Mouse (Mus musculus) layer of hippocampus, adult 18-20 months (tissue): ENCODE results near the gene Slc22a8. TPM values are rescaled to one million over a fixed set of nuclear protein-coding genes. Genes with fewer than 3 reads are reported as not detected.

Experiments
- DNase-seq, 2 experiments: peaks; one replicate each; pipeline ENCODE4 v3.0.0; 2022; ENCODE audit warnings: low spot score in 2 of 2
- long read RNA-seq: library from polyadenylated mRNA; stranded (forward); transcript quantifications from one replicate; pipeline ENCODE4 v2.0.0, GENCODE M21; 2021
- total RNA-seq, 2 experiments: library from RNA; stranded (reverse); gene quantifications; 2 replicates each; pipeline ENCODE4 v1.2.3; 2021

Slc22a8 gene
- total RNA-seq, result 1 to 10 TPM; 6.3 to 6.9 TPM
- long read RNA-seq, transcript Slc22a8-201 (12 exons, 3,444 nt), result major isoform, 10 of 16 reads
- long read RNA-seq, partial matches to known transcripts, result 1 of 16 reads
- long read RNA-seq, other reads (novel, unspliced or antisense), result 4 of 16 reads

DNA sequence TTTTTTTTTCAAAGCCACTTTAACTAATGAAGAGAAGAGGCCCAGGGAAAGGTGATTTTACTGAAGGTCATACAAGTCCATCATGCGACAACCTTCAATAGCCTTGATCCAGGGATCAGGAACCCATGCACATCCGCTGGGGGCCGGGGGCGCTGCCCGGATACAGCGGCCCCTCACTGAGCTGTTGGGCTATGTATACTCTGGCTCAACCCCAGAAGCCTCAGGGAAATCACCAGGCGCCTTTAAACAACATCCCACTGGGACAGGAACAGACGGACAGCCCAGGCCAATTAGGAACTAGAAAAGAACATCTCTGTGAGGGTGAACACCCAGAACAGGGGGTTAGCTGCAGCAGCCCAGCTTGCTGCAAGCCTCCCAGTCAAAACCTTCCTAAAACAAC is at the start of gene Slc22a8:
Slc22a8 (plus strand) TSS at position 301 of the 400 bp plus-strand sequence.
- no peak for DNase-seq

DNA sequence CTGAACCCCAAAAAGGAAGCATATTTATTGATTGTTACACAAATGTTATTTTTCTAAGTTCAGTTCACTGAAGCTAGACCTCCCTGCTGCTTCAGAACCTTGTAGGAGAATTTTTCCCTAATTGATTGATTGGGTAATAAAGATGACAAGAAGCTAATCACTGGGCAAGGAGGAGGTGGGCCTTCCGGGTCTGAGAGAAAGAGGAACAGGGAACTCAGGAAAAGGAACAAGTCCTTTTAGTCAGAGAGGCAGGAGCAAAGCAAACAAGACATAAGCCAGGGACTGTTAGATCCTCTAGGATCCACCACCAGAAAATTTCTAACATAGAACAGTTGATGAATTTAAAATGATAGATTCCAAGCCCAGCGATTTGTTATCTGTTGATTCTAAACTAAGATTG is 32.2 kb upstream of the Slc22a8 start:
- no peak for DNase-seq

DNA sequence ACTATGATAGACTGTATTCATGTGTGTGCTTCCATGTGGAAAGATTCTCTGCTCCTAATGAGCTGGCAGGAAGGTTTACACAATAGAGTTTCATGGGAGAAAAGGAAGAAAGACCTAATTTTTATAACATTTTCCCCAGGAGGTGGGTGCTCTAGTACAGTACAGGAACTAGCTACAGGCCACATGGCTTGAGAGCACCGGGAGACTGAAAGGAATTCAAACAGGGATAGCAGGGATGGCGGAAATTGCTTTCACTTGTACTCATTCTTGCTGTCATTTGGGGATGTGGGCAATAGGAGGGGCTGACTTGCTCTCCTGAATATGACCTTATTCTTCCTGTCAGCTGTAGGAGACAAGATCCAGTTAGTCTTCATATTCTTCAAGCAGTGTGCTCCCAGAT is 27.0 kb upstream of the Slc22a8 start:
- no peak for DNase-seq

DNA sequence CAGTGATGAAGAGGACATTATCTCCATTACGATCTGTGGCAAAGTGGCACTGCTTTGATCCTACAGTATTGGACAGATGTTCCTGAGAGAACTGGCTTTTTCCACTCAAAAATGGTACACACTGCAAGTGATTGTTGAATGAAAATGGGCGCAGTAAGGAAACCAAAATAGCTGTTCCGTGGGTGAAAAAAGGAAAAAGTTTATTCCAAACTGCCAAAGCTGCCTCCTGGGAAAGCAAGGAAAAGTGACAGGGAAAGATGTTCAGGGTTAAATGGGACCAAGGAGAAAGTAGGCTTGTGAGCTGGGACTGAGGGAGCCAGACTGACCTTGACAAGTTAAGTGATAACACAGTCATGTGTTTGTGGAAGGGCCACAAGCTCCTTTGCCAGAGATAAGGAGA is 26.6 kb upstream of the Slc22a8 start:
- no peak for DNase-seq

DNA sequence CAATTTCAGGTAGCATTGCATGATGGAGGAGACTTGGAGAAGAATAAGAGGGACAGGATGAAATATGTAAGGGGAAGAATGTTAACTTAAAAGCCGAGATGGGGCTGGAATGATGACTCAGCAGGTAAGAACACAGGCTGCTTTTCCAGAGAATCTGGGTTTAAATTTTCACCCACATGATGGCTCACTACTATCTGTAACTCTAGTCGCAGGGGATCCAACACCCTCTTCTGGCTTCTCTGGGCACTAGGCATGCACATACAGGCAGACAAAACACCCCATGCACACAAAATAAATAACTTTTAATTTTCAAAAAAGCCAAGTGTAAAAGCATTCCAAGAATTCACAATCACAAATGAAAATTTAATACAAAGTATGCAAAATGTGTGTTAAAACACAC is 25.8 kb upstream of the Slc22a8 start:
- no peak for DNase-seq

DNA sequence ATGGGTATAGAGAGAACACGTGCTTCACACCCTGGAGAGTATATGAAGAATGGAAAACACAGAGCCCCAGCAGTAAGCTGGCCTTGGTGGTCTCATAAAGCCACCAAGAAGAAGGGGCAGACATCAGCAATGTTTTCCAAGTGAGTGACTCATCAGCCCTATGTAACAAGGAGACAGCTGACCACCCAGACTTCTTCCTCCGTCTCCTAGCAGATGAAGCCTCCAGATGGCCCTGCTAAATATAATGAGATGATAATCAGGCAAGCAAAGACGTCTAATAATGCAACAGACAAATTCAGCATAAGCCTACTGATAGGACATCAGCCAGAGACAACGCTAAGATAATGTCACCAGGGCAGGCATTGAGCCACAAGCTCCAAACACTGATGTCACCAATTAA is 25.1 kb upstream of the Slc22a8 start:
- peak; percentile 63 to 73 for DNase-seq

DNA sequence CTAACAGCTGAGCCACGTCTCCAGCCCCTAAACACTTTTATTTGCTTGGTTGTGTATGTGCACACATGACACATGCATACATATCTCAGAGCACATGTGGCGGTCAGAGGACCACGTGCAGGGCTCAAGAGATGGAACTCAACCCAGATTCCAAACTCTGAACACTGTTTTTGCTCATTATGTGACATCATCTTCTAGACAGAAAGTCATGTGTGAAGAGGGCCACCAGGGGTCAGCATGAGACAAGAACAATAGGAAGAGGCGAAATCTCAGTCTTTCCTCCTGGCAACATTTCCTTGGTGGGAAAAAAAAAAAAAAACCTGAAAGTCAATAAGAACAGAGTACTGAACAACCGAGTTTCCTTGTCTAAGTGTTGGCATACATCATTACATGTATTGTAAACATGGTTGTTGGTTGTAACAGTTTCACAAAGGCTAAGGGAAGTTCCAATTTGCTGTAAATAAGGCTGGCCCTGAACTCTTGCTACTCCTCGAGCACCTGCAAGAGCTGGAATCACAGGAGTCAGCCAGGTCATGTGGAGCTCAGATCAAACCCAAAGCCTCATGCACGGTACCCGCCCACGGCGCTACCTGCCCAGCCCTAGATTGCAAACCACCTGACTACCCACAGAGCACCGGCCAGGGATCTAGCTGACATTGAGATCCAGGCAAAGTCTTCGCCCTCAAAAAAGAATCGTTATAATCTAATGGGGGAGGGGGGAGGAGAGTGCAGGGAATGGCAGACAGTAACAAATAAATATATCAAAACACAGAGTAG is 23.8 kb upstream of the Slc22a8 start:
- DNase-seq, result peak in 1 of 2 experiments; percentile 71

DNA sequence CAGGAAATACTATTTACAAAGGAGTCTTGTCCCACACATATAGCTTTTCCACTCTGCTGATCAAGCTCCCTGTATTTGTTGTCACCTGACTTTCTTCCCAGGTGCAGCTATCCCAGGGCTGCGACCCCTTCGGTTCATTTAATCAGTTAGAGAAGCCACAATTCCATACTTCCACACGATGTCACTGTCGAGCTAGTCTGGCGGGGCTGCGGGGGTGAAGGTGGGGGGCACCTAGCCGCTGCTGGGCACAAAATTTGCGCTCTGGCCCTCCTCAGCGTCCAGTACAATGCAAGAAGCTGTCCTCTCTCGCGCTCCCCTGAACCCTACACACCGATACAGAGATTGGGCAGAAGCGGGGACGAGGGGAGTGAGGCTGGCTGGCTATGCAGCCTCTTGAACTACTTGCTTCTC is 21.6 kb upstream of the Slc22a8 start:
- DNase-seq, result peak; percentile 51 to 63

DNA sequence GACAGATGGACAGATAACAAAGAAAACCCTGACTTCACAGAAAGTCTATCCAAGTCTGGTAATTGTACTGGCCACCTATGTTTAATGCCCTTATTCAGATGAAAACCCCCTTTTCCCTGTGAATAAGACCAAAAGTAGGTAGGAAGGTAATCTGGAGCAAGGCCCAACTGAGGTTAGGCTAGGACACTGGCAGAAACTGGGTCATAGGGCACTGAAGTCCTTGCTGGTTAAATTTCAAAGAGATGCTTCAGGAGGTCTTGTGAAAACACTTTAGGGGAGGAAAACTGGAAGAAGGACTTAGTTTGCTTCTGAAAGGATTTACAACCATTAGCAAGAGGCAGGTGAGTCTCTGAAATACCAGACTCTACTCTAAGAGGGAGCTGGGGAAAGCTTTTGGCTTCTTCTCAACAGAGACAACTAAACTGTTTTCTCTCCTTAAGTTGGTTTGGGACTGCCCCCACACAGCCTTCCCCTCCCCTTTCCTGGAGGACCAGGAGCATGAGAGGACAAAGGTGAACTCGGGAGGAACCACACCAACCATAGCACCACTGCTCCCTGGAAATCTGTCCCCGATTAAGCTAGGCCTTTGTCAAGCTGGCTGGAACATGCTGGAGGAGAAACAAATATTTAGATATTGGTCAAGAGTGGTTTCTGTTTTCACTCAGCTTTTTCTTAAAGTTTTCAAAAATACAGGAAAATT is 20.6 kb upstream of the Slc22a8 start:
- no peak for DNase-seq

DNA sequence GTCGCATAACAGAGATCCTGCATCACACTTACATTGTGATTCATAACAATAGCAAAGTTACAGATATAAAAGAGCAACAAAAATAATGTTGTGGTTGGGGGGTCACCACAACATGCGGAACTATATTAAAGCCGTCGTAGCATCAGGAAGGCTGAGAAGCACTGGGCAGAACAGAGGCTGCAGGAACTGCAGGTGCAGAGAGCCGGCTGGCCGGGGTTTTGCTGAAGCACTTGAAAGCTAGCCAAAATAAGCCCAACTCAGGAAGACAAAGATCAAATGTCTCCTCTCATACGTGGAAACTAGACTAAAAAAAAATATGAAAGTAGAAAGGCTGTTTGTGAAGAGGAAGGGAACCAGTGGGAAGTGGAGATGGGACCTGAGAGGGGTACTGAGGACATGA is 19.3 kb upstream of the Slc22a8 start:
- no peak for DNase-seq

DNA sequence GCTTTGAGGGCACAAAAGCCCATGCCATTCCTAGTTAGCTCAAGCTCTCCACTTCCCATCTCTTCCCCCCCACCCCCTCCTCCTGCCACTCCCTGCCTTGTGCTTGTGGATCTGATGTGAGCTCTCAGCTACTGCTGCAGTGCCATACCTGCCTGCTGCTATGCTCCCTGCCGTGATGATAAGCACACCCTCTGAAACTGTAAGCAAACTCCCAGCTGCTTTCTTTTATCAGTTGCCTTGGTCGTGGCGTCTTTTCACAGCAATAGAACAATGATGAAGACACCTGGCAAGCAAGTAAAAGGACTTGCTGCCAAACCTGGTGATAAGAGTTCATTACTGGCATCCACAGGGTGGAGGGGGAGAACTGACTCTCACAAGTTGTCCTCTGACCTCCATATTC is 18.6 kb upstream of the Slc22a8 start:
- no peak for DNase-seq

DNA sequence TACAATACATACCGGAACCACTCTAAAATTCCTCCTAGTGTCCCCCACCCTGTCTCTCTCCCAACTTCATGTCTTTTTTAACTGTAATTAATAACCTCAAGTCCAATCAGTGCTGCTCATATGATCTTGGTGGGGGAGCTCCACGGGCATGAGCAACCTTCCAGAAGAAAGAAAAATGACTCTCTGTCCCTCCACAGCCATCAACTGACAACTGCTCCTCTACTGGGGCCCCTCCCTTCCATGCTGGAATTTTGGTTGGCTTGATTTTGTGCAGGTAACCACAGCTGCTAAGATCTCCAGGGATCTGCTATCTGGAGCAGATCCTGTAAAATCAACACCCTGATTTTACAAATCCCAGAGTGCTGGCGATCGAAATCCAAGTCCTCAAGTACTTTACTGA is 13.6 kb upstream of the Slc22a8 start:
- no peak for DNase-seq

DNA sequence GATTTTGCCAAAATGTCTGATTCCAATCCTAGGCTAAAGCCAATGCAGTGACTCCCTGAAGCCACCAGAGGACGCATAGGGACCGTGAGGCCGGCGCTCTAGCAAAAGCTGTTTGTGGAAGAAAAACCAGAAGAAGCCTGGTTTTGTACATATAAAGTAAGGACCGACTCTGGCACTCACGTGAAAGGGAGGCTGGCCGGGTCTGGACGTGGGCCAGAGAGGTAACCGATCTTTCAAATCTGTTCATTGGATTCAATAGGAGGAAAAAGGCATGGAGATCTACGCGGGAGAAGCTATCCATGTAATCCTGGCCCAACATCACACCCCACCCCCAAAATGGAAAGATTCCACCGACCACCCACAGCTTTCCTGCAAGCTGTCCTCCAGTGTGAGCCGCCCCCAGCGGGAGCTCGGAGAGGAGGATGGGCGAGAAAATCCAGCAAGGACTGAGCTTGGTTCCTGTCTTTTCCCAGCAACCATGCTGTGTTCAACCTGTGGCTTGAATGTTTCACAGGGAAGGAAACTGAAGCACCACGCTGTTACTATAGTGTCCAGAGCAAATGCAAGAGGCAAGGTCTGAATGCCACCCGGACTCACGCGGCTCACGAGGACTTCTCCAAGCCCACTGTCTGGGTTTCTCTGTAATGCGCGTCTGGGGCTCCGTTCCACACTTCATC is 12.6 kb upstream of the Slc22a8 start:
- DNase-seq, result peak; percentile 90 to 94

DNA sequence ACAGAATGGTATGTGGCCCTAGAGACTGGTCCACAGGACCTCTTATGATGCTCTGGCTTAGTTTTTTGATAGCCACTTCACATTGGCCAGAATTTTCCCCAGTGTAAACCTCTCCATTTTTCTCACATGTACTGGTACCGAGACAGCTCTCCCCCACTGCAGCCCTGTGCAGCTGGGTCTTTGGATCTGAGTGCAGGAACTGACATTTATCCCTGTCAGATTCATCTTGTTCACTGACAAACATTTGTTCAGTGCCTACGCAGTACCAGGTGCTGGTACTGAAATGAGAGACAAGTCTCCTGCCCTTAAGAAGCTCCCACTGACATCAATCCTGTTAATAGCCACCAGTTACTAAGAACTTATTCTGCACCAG is 12.1 kb upstream of the Slc22a8 start:
- peak; percentile 78 to 85 for DNase-seq

DNA sequence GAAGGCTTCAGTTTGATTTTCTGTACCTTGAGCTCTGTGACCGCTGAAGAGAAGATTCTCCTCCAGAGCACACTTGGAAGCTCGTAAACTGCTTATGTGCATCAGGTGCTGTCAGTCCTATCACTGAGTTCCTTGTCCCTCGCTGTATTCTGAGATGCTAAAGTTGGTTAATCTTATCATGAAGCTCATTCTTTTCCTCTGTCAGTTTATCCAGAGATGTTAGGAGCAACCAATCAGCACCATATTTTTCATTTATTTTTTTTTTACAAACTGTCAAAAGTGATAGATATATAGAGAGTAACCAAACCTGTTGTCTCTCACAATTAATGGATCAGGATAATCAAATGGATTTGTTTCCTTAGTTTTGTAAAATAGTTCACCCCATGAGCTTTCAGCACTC is 5.8 kb upstream of the Slc22a8 start:
- no peak for DNase-seq

DNA sequence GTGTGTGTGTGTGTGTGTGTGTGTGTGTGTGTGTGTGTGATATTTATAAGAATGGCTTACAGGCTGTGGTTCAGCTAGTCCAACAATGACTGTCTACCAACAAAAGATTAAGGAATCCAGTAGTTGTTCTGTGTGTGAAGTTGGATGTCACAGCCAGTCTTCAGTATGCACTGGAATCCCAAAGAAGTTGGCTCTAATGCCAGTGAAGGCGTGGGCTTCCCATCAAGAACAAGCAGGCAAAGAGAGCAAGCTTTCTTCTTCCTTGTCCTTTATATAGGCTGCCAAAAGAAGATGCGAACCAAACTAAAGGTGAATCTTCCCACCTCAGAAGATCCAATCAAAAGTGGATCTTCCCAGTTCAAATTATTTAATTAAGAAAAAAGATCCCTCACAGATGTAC is 5.2 kb upstream of the Slc22a8 start:
- no peak for DNase-seq

DNA sequence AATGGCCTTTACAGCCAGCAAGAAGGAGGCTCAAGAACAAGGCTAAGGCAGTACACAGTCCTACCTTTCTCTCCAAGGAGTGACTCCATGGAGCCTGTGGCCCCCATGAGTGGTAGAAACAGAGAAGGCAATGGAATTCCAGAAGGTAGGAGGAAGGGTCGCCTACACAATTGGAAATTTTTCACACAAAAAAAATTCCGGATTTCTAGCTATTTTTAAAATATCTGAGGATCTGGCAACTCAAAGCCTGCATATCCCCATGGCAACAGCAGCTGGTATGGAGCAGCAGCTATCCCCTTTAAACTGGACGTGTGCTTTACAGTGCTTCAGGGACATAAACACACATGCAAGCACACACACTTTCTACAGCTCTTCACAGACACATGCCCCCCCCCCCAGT is 4.7 kb upstream of the Slc22a8 start:
- peak; percentile 46 to 81 for DNase-seq

DNA sequence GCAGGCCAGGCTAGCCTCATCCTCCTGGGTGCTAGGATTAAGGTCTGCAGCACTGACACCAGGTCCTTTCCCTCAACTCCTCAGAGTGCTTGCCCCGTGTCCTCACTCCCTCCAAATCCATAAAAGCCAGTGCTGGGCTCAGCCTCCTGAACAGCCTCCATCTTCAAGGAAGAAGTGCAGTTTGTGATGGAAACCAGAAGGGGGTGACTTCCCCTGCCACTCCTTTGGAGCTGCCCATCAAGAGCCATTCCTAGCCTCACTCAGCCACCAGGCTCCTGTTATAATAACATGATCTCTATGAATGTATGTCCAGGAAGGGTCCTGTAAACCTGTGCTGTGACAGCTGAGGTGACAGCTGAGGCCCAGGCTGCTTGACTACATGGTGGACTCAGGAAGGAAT is 3.7 kb upstream of the Slc22a8 start:
- no peak for DNase-seq

DNA sequence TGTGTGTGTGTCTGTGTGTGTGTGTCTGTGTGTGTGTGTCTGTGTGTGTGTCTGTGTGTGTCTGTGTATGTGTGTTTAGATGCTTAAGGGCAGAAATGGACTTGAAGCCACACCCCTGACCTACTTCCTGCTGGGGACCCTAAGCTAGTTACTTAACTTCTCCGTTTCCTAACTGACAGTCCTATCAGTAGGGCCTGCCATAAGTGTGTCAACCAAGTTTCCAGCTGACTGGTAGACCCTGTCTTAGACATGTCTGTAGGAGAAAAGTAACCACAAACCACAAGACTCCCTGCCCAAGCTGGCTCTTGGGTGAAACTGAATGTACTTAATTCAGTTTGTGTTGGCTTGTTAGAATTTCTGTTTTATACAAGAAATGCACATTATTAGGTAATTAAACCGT is 1.1 kb downstream of the Slc22a8 start:
- no peak for DNase-seq

DNA sequence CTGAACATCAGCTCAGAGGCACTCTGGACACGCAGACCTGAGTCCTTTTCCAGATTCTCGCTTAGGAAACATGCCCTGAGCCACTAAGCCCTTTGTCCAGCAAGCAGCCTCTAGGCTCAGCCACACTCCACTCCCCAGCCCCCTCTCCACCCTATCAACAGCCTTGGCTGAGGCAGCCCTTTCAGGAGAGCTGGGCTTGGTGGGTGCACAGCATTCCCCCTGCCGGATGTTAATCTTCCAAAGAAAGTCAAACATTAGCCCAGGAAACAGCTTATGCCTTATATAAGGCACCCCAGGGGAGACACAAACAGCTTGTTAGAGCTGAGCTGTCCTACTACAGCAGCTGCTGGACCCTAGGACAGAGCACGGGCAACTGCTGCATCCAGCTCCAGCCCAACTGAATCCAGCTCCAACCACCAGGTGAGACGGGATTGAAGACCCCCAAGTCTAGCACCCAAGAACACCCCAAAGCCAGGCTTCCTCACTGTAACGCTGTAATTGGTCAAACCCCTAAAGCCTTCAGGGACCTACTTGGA is 1.9 kb downstream of the Slc22a8 start:
- DNase-seq, result no peak

DNA sequence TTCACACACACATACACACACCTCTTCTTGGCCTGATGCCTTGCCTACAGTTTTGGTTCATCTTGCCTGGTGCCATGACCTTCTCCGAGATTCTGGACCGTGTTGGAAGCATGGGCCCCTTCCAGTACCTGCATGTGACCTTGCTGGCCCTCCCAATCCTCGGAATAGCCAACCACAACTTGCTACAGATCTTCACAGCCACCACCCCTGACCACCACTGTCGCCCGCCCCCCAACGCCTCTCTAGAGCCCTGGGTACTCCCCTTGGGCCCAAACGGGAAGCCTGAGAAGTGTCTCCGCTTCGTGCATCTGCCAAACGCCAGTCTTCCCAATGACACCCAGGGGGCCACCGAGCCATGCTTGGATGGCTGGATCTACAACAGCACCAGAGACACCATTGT is 2.8 kb downstream of the Slc22a8 start:
- DNase-seq, result no peak

DNA sequence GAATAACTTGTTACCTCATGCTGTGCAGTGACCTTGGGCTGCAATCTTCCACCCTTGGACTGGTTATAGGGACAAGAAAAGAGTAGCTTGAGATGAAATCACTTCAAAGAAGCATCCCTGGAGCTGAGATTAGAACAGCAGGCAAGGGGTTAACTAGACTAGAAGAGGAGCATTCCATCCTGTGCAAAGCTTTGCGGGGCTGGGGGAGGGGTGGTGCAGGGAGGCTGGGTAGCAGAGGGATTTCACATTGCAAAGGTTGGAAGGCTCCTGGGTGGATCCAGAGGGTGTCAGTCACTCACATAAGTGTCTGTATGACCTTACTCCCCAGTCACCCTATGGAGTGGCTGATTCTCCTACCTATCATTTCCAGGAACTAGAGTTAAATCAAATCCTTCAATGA is 3.5 kb downstream of the Slc22a8 start:
- DNase-seq, result no peak
